Mouse (Mus musculus) adrenal gland, adult 10 weeks (tissue): ENCODE results near the gene Eif3m. TPM values are rescaled to one million over a fixed set of nuclear protein-coding genes. Genes with fewer than 3 reads are reported as not detected.

Experiments
- polyA plus RNA-seq: library from polyadenylated mRNA; stranded (reverse); fragments of 350-450 nt; fragmentation: Illumina TruSeq; extraction: RNeasy Lipid Tissue Mini Kit (QIAGEN cat#74804); gene quantifications from one replicate; pipeline ENCODE4 v1.2.3, GENCODE M21; 2014; ENCODE audit warnings: low read depth, low replicate concordance

Eif3m gene
- 513 TPM for polyA plus RNA-seq

DNA sequence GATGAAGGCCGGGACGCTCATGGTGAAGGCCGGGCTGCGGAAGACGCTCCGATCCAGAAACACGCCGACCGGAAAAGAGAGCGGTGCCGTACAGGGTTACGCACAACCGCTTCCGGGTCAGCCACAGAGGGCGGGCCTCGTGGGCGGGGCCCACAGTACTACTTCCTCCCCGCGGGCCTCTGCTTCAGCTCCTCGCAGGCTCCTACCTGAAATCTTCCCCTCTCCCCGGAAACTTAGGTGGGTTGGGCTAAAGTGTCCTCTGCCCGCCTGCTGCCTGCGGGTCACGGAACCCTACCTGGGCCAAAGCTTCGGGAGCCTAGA, at the start of gene Eif3m:
TSS of gene Eif3m (minus strand) at position 114 of the 321 bp plus-strand sequence.

Other genes starting within 250 kb of the Eif3m start
- gene Qser1, start 200.3 kb downstream of the Eif3m start, polyA plus RNA-seq = 62.0 TPM
- 16.3 TPM for gene Prrg4, start 167.2 kb downstream of the Eif3m start, polyA plus RNA-seq
- 49.6 TPM for gene Ccdc73, start 149.3 kb downstream of the Eif3m start, polyA plus RNA-seq
- gene Gm11060, start 74.9 kb upstream of the Eif3m start, polyA plus RNA-seq = not detected
- 2.3 TPM for gene Wt1, start 109.4 kb upstream of the Eif3m start, polyA plus RNA-seq
- 0.41 TPM for gene Them7, start 207.2 kb upstream of the Eif3m start, polyA plus RNA-seq